Mouse (Mus musculus) midbrain, embryonic 14.5 days (tissue): ENCODE measurements around the gene Fen1. TPM values are rescaled to one million over a fixed set of nuclear protein-coding genes. Genes with fewer than 3 reads are reported as not detected.

Experiments used
- ATAC-seq: fragments of 200-750 bp; cut with Nextera tagmentation; 2 replicates; pipeline ENCODE4 v1.8.0; 2017; ENCODE audit warnings: moderate number of reproducible peaks, moderate library complexity; ENCODE audit not compliant: low FRiP score, low TSS enrichment
- DNase-seq: peaks from one replicate; pipeline ENCODE4 v3.0.0-alpha.2; 2015
- H3K27ac ChIP-seq: fragments of 300-500 bp; sonication (generic); replicated peaks from 2 replicates; pipeline ENCODE4 v1.5.1; 2014; ENCODE audit warnings: mild to moderate bottlenecking, low read depth, low read length, moderate library complexity
- H3K27me3 ChIP-seq: fragments of 300-500 bp; sonication (generic); 2 replicates; pipeline ENCODE4 v1.6.1; 2014; ENCODE audit warnings: low read length, control low read depth, mixed read lengths; ENCODE audit not compliant: control insufficient read depth, insufficient read depth
- H3K36me3 ChIP-seq: fragments of 300-500 bp; sonication (generic); 2 replicates; pipeline ENCODE4 v1.6.1; 2014; ENCODE audit warnings: low read length, control low read depth; ENCODE audit not compliant: control insufficient read depth, insufficient read depth
- H3K4me1 ChIP-seq: fragments of 300-500 bp; sonication (generic); 2 replicates; pipeline ENCODE4 v1.6.1; 2014; ENCODE audit warnings: mild to moderate bottlenecking, antibody characterized with exemption, low read length, control low read depth; ENCODE audit not compliant: control insufficient read depth, insufficient read depth
- H3K4me2 ChIP-seq: fragments of 300-500 bp; sonication (generic); 2 replicates; pipeline ENCODE4 v1.6.1; 2014; ENCODE audit warnings: mild to moderate bottlenecking, low read length, moderate library complexity
- H3K4me3 ChIP-seq: fragments of 300-500 bp; sonication (generic); replicated peaks from 2 replicates; pipeline ENCODE4 v1.5.1; 2014; ENCODE audit warnings: low read depth, low read length
- H3K9ac ChIP-seq: fragments of 300-500 bp; sonication (generic); replicated peaks from 2 replicates; pipeline ENCODE4 v1.6.1; 2014; ENCODE audit warnings: mild to moderate bottlenecking, low read length, moderate library complexity
- H3K9me3 ChIP-seq: fragments of 300-500 bp; sonication (generic); 2 replicates; pipeline ENCODE4 v1.6.1; 2016; ENCODE audit warnings: low read length, control low read depth, mixed read lengths; ENCODE audit not compliant: control insufficient read depth
- WGBS: fragments of 180-500 bp; shearing (Covaris S2); extraction: QIAGEN DNeasy Blood & Tissue Kit; methylation state at CpG from one replicate; pipeline ENCODE4 v1.1.7; 2014; 5-methylcytosine and 5-hydroxymethylcytosine counted together
- microRNA-seq: library from miRNA; unstranded; fragments of <30 nt; microRNA quantifications from one replicate; pipeline ENCODE4, GENCODE M21; 2016
- polyA plus RNA-seq: library from polyadenylated mRNA; unstranded; fragments of >200 nt; fragmentation: Nextera tagmentation; extraction: Ambion mirVana; gene quantifications from 2 replicates; pipeline ENCODE4 v1.2.1, GENCODE M21; 2014

The Fen1 gene
- polyA plus RNA-seq, 1 experiment from 2014 or later, result 31.0 TPM

DNA sequence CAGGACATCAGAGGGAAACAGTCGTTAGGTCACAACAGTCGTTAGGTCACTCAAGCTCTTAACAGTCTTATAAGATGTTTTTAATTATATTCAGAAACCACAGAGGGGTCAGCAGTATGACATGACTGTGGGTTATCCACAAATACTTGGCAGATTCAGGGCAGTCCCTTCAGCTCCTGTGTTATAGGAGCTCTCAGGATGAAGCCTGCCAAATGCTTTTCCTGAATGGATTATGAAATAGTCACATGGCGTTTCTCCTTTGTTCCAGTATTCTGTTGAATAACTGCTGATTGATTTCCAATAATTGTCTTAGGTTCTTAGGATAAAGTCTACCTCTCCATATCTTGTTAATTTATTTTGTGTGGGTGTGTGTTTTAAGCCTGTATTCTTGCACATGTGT, 54.8 kb downstream of the Fen1 start:
- no peaks in the 10 kb centered on the region for H3K36me3 ChIP-seq
- 82% methylated on average over 3 of the region's 3 CpGs for WGBS

More for the DNA sequence above, 54.8 kb downstream of the Fen1 start:
- ATAC-seq, result no peak
- H3K4me3 ChIP-seq, result no peak overlapping the region
- no peak overlapping the region for H3K9ac ChIP-seq
- H3K27me3 ChIP-seq, result no peaks in the 10 kb centered on the region
- H3K27ac ChIP-seq, result no peak overlapping the region
- DNase-seq, result no peak
- no peaks in the 10 kb centered on the region for H3K9me3 ChIP-seq
- no peaks in the 10 kb centered on the region for H3K4me1 ChIP-seq
- no peak overlapping the region for H3K4me2 ChIP-seq

Small RNA genes within 50 kb of the gene (microRNA-seq; reads per million reads assigned to microRNA genes)
- gene Mir6993, result 1.3 reads per million

Other genes with a start within 250 kb of the Fen1 start
- gene Fth1, start 223.6 kb downstream of the Fen1 start, polyA plus RNA-seq, result 1,308 and 1,477 TPM in 2 replicates
- gene Best1, start 202.5 kb downstream of the Fen1 start, polyA plus RNA-seq, result 2.1 and 2.5 TPM in 2 replicates
- 13.3 and 19.2 TPM in 2 replicates for gene Rab3il1, start 202.5 kb downstream of the Fen1 start, polyA plus RNA-seq
- 15.4 and 17.8 TPM in 2 replicates for gene Fads3, start 162.6 kb downstream of the Fen1 start, polyA plus RNA-seq
- gene Fads2, start 102.4 kb downstream of the Fen1 start, polyA plus RNA-seq, result 67.3 and 114 TPM in 2 replicates
- 125 and 152 TPM in 2 replicates for gene Fads1, start 21.3 kb downstream of the Fen1 start, polyA plus RNA-seq
- 363 and 446 TPM in 2 replicates for gene Tmem258, start 155 bp downstream of the Fen1 start, polyA plus RNA-seq
- gene Myrf, start 36.6 kb upstream of the Fen1 start, polyA plus RNA-seq, result 0.49 and 0.75 TPM in 2 replicates
- 9.4 and 9.8 TPM in 2 replicates for gene Dagla, start 100.7 kb upstream of the Fen1 start, polyA plus RNA-seq
- 10.1 and 15.4 TPM in 2 replicates for gene Syt7, start 184.9 kb upstream of the Fen1 start, polyA plus RNA-seq